Mouse (Mus musculus): ENCODE data around the gene Pik3cb.

The Pik3cb gene

DNA sequence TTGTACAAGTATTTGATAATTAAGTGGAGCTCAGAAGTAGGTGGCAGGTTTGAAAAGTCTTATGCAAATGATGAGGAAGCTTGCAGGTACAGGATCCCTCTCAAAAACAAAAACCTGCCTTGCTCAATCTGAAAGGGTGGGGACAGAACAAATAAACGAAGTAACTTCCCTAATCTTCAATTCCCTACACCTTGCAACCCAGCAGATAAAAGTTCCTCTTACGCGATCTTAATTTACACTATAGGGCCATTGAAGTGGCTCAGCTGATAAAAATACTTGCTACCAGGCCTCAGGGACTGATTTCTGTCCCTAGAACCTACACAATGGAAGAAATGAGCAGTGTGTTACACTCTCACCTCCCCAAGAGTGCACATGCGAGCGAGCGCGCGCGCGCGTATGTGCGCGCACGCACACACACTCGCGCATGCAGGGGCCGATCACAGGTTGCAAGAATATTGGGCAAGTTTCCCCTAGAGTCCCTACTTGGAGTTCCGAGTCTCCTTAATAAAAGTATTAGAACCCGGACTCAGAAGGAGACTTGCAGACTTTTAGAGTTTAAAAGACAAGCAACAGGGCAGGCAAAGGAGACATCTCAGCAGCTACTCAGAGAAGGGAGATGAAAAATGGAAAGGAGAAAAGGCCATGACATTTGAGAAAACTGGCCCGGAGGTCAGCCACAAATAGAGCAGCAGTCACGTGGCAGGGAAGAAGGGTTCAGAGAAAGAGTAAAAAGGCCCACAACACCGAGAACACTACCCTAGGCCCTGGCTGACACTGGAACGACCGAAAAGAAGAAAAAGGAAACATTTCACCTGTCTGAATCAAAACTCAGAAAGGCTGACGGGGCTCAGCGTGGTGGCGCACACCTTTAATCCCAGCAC, 6.7 kb upstream of the Pik3cb start:
- DNase-seq (ENCODE audit: low spot score): no peak

DNA sequence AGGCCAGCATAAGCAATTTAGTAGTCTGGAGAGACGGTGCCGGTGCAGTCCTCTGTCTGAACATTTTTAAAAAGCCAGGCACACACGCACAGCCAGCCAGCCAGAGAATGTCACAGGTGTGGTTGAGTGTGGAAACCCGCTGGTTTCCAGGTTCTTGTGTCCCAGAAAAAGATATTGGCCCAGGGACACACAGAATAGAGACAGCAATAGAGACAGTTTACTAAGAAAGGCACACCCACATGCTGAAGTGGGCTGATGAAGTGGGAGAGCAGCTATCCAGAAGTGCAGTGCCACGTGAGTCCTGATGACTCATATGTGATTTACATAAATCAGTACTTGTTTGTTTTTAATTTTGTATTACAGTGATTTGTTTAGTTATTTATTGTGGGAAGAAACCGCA, 5.3 kb upstream of the Pik3cb start:
- DNase-seq (ENCODE audit: low spot score): no peak

- no peak for DNase-seq (ENCODE audit: low spot score)
Measured at GRCm38 (mm10) chr9:99144416-99144989, 4.1 kb upstream of the Pik3cb start.

GRCm38 (mm10) chr9:99141618-99142017, 1.2 kb upstream of the Pik3cb start:
- DNase-seq (ENCODE audit: low spot score): no peak

GRCm38 (mm10) chr9:99141171-99141570, 750 bp upstream of the Pik3cb start:
- no peak for DNase-seq (ENCODE audit: low spot score)

DNA sequence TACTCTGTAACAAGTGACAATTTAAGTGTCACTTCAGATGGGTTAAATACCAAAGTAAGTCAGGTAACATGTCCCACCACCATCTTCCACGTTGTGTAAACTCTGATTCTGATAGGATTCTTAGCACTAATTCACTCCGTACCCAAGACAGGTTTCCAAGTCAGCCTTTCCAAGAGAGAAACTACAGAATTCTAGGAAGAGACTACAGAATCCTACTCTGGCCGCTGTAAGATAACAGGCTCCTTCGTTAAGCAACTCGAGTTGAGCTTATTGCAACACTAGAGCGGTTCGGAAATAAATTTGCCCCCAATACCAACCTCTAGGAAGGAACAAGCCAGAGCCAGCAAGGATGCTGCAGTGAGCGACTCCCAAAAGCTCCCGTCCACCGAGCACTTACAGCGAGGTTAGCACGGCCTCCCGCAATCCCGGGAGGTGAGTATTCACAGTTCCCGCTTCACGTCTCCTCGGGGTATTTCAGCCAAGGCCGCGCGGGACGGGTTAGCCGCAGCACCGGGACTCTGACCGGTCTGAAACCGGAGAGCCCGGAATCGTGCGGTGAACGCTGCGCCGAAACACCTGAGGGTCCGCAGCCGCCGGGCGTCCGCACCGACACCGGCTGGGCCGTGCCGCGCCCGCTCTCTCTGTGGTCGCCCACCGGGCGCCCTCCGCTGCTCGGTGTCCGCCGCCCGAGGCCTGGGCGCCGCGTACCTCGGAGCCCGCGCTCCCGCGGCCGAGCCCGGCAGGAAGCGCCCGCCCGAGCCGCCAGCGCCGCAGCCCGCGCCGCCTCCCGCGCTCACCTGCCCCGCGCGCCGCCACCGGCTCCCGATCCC, 1.0 kb downstream of the Pik3cb start:
- peak; percentile 65 for DNase-seq (ENCODE audit: low spot score)

- DNase-seq (ENCODE audit: low spot score): no peak
Measured at GRCm38 (mm10) chr9:99137301-99137700, 3.1 kb downstream of the Pik3cb start.

DNA sequence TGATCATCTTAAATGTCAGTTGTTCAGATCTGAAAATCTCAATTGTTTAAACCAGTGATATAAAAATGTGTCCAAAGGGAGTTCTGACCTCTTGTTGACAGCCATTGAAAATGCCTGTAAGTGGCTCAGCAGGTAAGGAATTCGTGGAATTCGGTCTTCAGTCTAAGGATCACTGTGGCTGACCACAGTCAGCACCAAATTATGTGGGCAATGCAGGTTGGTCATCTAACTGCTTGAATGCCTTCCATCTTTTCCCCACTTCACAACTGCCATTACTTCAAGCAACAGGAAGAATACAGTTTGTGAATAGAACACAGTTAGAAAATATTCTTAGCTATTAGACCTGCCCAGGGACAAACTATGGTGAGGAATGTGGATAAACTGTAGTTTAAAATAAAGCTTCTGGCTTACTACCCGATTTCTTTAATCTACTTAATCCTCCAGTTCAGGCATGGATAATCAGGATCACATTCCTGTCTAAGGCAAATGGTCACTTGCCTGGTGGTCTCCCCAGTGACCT, 8.4 kb downstream of the Pik3cb start:
- DNase-seq (ENCODE audit: low spot score): no peak

DNA sequence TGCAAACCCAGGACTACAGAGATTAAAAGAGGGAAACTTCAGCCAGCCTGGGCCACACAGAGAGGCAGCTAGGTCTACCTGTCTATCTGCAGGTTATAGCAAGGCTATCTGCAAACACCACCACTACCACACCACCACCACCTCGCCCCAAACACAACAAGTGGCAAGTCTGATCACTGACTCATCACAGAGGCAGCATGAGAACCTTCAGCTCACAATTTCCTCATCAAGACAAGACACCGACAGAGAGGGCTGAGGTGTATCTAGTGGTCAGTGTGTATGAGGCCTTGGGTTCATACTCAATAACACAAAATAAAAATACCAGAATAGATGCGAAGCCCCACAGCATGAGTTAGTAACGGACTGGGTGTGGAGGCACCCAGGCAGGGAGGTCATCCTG, 9.3 kb downstream of the Pik3cb start:
- no peak for DNase-seq (ENCODE audit: low spot score)

DNA sequence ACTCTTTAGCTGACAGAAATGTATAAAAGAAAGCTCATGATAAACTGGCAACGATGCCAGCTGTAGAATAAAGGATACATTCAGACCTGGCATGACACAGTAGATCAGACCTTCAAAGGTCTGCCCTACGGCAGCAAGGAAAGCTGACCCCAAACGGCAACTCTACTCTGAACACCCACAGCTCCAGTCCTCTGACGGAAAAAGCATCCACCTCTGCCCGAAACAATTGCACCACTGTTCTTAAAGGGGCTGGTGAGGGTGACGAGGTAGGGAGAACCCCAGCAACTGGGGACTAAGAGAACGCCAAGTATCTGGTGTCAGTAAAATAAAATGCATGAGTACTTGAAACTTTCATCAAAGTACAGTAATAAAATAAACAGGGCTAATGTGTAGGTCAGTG, 12.8 kb downstream of the Pik3cb start:
- no peak for DNase-seq (ENCODE audit: low spot score)

DNA sequence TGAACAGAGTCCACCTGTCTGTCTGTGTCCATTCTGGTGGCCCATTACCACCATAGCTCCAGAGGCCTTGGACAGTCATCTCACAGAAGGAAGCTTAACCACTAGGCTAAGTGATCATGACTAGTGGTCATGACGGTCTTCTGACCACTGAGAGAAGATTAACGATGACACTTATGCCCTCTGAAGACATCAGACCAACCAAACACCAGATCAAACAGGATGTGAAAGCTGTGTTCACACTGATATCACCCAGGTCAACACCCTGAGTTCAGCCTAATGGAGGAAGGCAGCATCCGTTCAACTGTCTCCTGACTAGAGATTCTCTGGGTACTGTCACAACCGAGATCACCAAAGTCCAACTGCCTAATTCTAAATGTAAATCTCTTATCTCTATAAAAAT, 17.7 kb downstream of the Pik3cb start:
- no peak for DNase-seq (ENCODE audit: low spot score)

GRCm38 (mm10) chr9:99112409-99112808, 28.0 kb downstream of the Pik3cb start:
- DNase-seq (ENCODE audit: low spot score): no peak

- DNase-seq (ENCODE audit: low spot score): no peak
Measured at GRCm38 (mm10) chr9:99111085-99111484, 29.3 kb downstream of the Pik3cb start.

DNA sequence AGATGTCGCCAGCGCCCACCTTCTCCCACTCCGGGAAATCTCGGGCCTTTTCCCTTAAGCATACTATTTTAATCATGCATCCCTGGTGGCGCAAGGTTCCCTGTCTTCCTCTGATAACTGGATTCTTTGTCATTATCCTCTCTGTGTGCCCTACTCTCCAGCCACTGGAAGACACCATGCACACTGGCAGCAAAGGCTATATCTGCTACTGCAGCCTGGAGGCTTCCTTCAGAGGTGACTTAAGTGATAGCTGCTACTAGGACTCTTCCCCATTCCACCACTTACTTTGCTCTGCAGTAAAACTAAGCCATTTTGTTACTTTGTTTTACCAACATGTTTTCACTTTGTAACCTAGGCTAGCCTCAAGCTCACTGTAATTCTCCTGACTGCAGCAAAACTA, 30.2 kb downstream of the Pik3cb start:
- DNase-seq (ENCODE audit: low spot score): no peak

DNA sequence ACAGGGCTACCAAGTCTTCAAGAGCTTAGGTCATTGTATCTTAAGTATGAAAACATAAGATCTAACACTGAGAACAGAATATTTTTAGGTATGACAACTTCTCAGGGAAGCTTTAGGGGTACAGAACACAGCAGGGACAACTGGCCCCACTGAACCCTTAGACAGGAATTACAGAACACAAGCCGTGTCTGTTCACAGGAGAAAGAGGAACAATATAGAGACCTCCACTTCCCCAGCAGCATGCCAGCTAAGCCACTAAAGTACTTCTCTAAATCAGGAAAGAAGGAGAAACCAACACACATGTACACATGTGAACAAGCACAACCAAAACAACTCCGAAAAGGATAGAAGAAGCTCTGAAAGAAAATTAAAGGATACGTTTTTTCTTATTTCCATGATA, 30.8 kb downstream of the Pik3cb start:
- no peak for DNase-seq (ENCODE audit: low spot score)

GRCm38 (mm10) chr9:99104449-99104848, 36.0 kb downstream of the Pik3cb start:
- DNase-seq (ENCODE audit: low spot score): no peak

- DNase-seq (ENCODE audit: low spot score): no peak
Measured at GRCm38 (mm10) chr9:99103865-99104264, 36.6 kb downstream of the Pik3cb start.

DNA sequence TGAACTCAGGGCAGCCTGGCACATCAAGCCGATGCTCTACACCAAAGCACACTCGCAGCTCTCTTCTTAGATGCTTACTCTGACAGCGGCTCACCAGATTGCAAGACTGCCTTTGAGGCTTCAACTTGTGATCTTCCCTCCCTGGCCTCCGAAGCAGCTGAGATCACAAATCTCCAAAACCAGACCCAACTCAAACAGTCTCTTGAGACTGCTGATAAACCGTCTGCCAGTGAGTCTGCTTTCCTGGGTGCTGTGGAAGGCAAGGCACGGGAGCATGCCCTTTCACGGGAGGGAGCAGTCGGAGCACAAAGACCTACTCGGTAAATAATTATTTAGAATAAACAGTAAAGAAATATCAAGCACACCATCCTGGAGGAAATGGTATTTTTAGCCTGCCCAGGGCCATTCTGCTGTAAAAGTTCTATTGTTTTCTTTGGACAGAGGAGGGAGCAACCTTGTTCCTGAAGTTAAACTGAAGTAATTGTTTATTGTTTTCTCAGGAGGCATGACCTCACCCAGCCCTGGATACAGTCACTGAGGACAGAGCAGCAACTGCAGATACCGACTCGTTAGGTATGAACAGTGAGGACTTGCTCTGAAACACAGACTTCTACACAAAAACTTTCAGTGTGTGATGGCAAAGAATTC, 41.8 kb downstream of the Pik3cb start:
- peak; percentile 24 for DNase-seq (ENCODE audit: low spot score)

DNA sequence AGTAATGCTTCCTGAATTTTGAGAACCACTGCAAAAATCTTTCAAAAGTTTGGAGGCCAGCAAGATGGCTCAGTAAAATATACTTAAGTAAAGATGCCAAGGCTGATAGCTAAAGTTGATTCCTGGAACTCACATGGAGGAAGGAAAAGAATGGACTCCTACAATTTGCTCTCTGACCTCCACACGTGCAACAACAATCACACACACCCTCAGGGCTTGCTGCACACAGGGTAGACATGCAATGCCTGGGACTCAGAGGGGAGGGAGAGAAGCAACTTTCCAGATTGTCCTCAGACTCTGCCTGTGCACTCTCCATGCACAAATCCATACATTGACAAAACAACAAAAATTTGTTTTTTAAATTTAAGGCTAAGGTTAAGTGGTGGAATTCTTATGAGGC, 42.8 kb downstream of the Pik3cb start:
- DNase-seq (ENCODE audit: low spot score): peak; percentile 41

DNA sequence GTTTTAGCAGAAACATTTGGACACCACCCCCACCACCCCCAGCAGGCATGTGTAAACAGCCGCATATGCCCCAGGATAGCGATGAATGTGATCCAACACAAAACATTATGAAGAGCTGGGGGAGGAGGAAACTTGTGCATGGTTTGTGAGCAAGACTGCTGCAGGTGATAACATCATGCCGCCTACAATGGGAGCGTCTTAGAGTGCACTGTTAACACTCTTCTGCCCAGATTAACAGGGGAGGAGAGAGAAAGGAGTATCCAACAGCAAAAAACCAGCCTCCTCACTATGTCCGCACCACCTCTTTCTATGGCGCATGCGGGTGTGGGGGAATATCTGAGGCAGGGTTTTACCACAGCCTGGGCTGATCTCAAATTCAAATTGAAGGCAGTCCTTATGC, 45.2 kb downstream of the Pik3cb start:
- DNase-seq (ENCODE audit: low spot score): no peak

- no peak for DNase-seq (ENCODE audit: low spot score)
Measured at GRCm38 (mm10) chr9:99090546-99090945, 49.9 kb downstream of the Pik3cb start.

GRCm38 (mm10) chr9:99089904-99090303, 50.5 kb downstream of the Pik3cb start:
- DNase-seq (ENCODE audit: low spot score): no peak

All from embryo, embryonic 10.5 days (tissue).